Mouse (Mus musculus) heart, postnatal 0 days (tissue): ENCODE data around the gene Mipol1. TPM values are rescaled to one million over a fixed set of nuclear protein-coding genes. Genes with fewer than 3 reads are reported as not detected.

Source experiments
- ATAC-seq: fragments of 200-750 bp; cut with Nextera tagmentation; 2 replicates; pipeline ENCODE4 v1.8.0; 2017; ENCODE audit warnings: low read depth, moderate number of reproducible peaks, moderate library complexity; ENCODE audit not compliant: insufficient read depth
- DNase-seq: peaks from one replicate; pipeline ENCODE4 v3.0.0-alpha.2; 2016; ENCODE audit warnings: low spot score
- H3K27ac ChIP-seq: fragments of 300-500 bp; sonication (generic); 2 replicates; pipeline ENCODE4 v1.5.1; 2014; ENCODE audit warnings: low read depth, mild to moderate bottlenecking
- H3K27me3 ChIP-seq: fragments of 300-500 bp; sonication (generic); 2 replicates; pipeline ENCODE4 v1.6.1; 2014; ENCODE audit warnings: low read length, mixed read lengths; ENCODE audit not compliant: control insufficient read depth, insufficient read depth
- H3K36me3 ChIP-seq: fragments of 300-500 bp; sonication (generic); replicated peaks from 2 replicates; pipeline ENCODE4 v1.6.1; 2014; ENCODE audit warnings: low read length, mixed read lengths; ENCODE audit not compliant: control insufficient read depth, insufficient read depth
- H3K4me1 ChIP-seq: fragments of 300-500 bp; sonication (generic); 2 replicates; pipeline ENCODE4 v1.6.1; 2014; ENCODE audit warnings: antibody characterized with exemption; ENCODE audit not compliant: control insufficient read depth, insufficient read depth
- H3K4me2 ChIP-seq: fragments of 300-500 bp; sonication (generic); 2 replicates; pipeline ENCODE4 v1.6.1; 2014; ENCODE audit warnings: low read depth, mild to moderate bottlenecking, low read length, moderate library complexity
- H3K4me3 ChIP-seq: fragments of 300-500 bp; sonication (generic); 2 replicates; pipeline ENCODE4 v1.5.1; 2014; ENCODE audit warnings: low read depth, low read length
- H3K9ac ChIP-seq: fragments of 300-500 bp; sonication (generic); replicated peaks from 2 replicates; pipeline ENCODE4 v1.6.1; 2014; ENCODE audit warnings: low read depth, low read length, mixed read lengths
- H3K9me3 ChIP-seq: fragments of 300-500 bp; sonication (generic); replicated peaks from 2 replicates; pipeline ENCODE4 v1.6.1; 2016; ENCODE audit warnings: low read length; ENCODE audit not compliant: control insufficient read depth
- CTCF ChIP-seq: IDR thresholded peaks from 2 replicates; pipeline ENCODE4 v1.5.1; 2016; ENCODE audit warnings: antibody characterized with exemption, control low read depth, low read depth
- EP300 ChIP-seq: IDR thresholded peaks from 2 replicates; pipeline ENCODE4 v1.6.1; 2016; ENCODE audit warnings: antibody characterized with exemption, low read depth
- WGBS: fragments of 180-500 bp; shearing (Covaris S2); extraction: QIAGEN DNeasy Blood & Tissue Kit; methylation state at CpG from one replicate; pipeline ENCODE4 v1.1.7; 2014; 5-methylcytosine and 5-hydroxymethylcytosine counted together
- polyA plus RNA-seq: library from polyadenylated mRNA; unstranded; fragments of >200 nt; fragmentation: Nextera tagmentation; extraction: Ambion mirVana; gene quantifications from 2 replicates; pipeline ENCODE4 v1.2.1, GENCODE M21; 2015
- total RNA-seq: library from RNA; depleted of rRNA; stranded (reverse); fragments of >200 nt; gene quantifications from 2 replicates; pipeline ENCODE4 v1.2.3, GENCODE M21; 2014; ENCODE audit warnings: low replicate concordance

Gene Mipol1
- total and polyA plus RNA-seq, 2 experiments from 2014 or later, result 5.9 to 6.9 TPM

- H3K4me3 ChIP-seq, result no peak overlapping the region
- ATAC-seq (no peak), DNase-seq (no peak)
- no peak overlapping the region for H3K9ac ChIP-seq
- no peak overlapping the region for H3K4me2 ChIP-seq
- no peaks in the 10 kb centered on the region for H3K4me1 ChIP-seq
- no peak for TF ChIP-seq CTCF
- TF ChIP-seq EP300, result no peak
- H3K27me3 ChIP-seq, result no peaks in the 10 kb centered on the region
- H3K36me3 ChIP-seq, result peaks cover 16% of the 10 kb centered on the region; the same call in 1 of the 2 replicates
- 85% methylated on average over 5 of the region's 5 CpGs for WGBS
- H3K27ac ChIP-seq, result no peak overlapping the region
- no peaks in the 10 kb centered on the region for H3K9me3 ChIP-seq
Measured at GRCm38 (mm10) chr12:57243671-57244495, 13.7 kb downstream of the Mipol1 start.

- Histone ChIP-seq H3K9ac (no peak overlapping the region), H3K27ac (no peak overlapping the region), H3K4me1 (peaks cover 5% of the 10 kb centered on the region; the same call in 1 of the 2 replicates), H3K9me3 (no peaks in the 10 kb centered on the region), H3K4me2 (no peak overlapping the region), H3K36me3 (no peaks in the 10 kb centered on the region), H3K27me3 (no peaks in the 10 kb centered on the region), H3K4me3 (no peak overlapping the region)
- ATAC-seq, result no peak
- no peak for DNase-seq
- TF ChIP-seq EP300 (no peak), CTCF (no peak)
- 36% methylated on average over 2 of the region's 2 CpGs for WGBS
Measured at GRCm38 (mm10) chr12:57258572-57258971, 28.3 kb downstream of the Mipol1 start.

GRCm38 (mm10) chr12:57275456-57275855, 45.2 kb downstream of the Mipol1 start:
- DNase-seq, result no peak
- Histone ChIP-seq H3K4me1 (no peaks in the 10 kb centered on the region), H3K4me3 (no peak overlapping the region), H3K27me3 (no peaks in the 10 kb centered on the region), H3K9me3 (no peaks in the 10 kb centered on the region), H3K27ac (no peak overlapping the region), H3K36me3 (no peaks in the 10 kb centered on the region), H3K4me2 (no peak overlapping the region), H3K9ac (no peak overlapping the region)
- no peak for TF ChIP-seq CTCF
- no peak for TF ChIP-seq EP300
- 42% methylated on average over 1 of the region's 1 CpGs for WGBS
- no peak for ATAC-seq

GRCm38 (mm10) chr12:57281155-57282114, 51.2 kb downstream of the Mipol1 start:
- no peak overlapping the region for H3K27ac ChIP-seq
- H3K4me3 ChIP-seq, result no peak overlapping the region
- WGBS, result 46% methylated on average over 3 of the region's 3 CpGs
- no peaks in the 10 kb centered on the region for H3K4me1 ChIP-seq
- H3K4me2 ChIP-seq, result no peak overlapping the region
- ATAC-seq (no peak), DNase-seq (peak; percentile 50)
- no peaks in the 10 kb centered on the region for H3K9me3 ChIP-seq
- no peaks in the 10 kb centered on the region for H3K27me3 ChIP-seq
- no peaks in the 10 kb centered on the region for H3K36me3 ChIP-seq
- TF ChIP-seq CTCF (peak; percentile 61), EP300 (no peak)
- H3K9ac ChIP-seq, result no peak overlapping the region

- ATAC-seq (no peak), DNase-seq (no peak)
- Histone ChIP-seq H3K27ac (no peak overlapping the region), H3K36me3 (no peaks in the 10 kb centered on the region), H3K27me3 (no peaks in the 10 kb centered on the region), H3K4me2 (no peak overlapping the region), H3K9me3 (no peaks in the 10 kb centered on the region), H3K4me1 (no peaks in the 10 kb centered on the region), H3K4me3 (no peak overlapping the region), H3K9ac (no peak overlapping the region)
- 77% methylated on average over 5 of the region's 5 CpGs for WGBS
- TF ChIP-seq CTCF (no peak), EP300 (no peak)
Measured at GRCm38 (mm10) chr12:57285303-57286059, 55.3 kb downstream of the Mipol1 start.
